Mouse (Mus musculus) frontal cortex, postnatal 10 days (tissue): ENCODE measurements at regions not wholly inside any gene's neighbourhood (a gene's known extent, or its start where the extent isn't known, plus 50 kb on each side); places are given as distances from the start of the nearest gene placed in this dataset.

Experiments
- DNase-seq, 2 experiments: peaks; one replicate each; pipeline ENCODE4 v3.0.0; 2022; ENCODE audit warnings: low spot score in 2 of 2, mixed read lengths in 1 of 2

DNA sequence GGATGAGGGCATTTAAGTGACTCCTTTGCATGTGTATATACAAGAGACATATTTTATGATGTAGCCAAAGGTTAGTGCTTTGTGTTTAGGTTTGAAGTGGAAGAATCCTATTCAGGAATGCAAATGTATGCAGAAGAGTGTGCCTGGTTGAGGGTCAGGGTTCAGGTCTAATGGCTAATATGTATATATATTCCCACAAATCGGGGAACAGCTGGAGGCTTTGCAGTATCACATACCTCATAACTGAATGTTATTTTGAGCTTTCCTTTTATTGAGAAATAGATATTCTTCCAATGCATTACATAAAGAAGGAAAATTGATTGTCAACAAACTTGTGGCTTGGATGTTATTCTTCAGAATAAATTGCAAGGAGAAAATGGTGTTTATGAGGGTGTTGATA lies 239.9 kb downstream of the Fam173b start:
- DNase-seq = no peak

DNA sequence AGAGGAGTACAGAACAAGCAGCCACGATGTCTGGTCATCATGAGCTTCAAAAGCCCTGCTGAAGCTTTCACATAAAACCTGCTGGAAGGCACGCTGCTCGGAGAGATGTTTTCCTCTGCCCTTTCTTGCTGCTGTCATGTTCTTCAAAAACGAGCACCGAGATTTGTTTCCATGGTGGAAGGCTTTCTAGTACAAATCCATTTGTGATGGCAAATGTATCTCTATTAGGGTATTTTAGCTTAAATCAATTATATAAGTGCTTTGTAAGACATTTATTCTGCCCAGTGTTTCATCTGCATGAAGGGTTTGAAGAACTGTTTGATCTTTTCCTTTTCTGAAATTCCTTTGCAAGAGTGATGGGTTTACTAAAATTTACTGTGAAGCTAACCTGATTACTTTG lies 253.1 kb downstream of the Fam173b start:
- DNase-seq = no peak

DNA sequence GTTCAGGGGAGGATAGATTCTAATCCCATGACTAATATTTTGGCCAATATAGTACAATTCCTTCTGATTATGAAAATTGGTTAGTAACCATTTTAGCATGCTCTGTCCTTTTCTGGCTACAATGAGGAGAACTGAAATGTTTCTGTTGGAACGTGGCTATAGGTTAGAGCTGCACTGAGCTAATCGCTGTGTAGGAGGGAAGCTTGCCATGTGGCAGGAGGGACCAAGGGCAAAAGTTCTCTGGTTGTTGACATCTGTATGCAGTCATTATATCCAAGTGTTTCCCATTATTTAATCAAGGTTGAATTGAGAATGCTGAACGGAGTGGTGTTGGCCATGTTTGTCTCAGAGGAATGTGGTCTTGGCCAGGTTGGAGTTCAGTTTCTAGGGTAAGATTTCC lies 253.5 kb downstream of the Fam173b start:
- no peak for DNase-seq

DNA sequence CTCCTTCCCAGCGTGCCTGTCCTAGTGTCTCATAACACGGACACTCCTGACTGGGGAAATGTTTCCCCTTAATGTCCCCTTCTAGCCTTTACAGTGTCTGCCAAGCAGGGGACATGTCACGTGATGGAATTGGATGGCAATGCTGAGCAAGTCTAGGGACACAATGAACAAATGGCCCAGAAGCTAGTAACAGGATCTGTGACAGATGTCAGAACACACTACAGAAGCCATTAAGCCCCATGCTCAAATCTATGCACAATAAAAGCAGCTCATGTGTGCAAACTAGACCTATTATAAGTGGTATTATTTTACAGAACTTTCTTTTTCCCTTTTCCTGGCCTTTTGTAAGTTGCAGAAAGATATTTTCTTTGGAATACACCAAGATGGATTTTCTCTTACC lies 267.4 kb downstream of the Fam173b start:
- no peak for DNase-seq

DNA sequence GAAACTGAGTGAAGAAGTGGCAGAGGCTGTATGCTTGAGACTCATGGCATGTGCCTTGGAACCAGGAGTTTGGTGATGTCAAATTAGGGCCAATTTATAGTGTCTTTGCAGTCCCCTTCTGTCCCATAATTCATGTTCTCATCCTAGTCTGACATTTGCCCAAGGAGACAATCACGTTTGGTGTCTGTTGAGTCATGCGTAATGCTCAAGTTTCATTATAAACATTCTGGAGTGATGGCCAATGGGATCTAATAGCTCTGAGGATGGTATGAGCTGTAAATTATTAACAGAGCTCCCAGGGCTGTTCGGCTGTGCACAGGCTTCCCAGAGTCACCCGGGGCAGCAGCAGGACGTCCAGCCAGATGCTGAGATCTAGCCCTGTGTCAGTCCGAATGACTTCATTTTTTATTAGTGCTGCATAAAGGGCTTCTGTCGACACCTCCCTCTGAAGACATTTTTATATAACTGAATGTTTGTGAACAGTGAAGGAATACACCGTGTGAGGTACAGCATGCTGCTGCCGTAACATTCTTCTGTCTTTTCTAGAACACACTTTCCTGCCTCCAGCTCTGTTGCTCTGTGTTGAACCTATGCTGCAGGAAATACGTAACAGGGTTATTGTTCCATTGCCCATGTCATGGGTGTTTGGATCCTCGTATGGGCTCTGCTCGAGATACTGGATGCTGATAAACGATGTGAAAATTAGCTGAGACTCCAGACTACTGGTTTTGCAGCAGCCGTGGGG lies 268.2 kb downstream of the Fam173b start:
- DNase-seq = no peak

- no peak for DNase-seq
Observed at GRCm38 (mm10) chr15:31875436-31875835, 273.8 kb downstream of the Fam173b start.

GRCm38 (mm10) chr15:31880479-31880878 lies 278.8 kb downstream of the Fam173b start:
- no peak for DNase-seq

GRCm38 (mm10) chr15:31882331-31882730 lies 280.7 kb downstream of the Fam173b start:
- no peak for DNase-seq

GRCm38 (mm10) chr15:31883516-31883915 lies 281.9 kb downstream of the Fam173b start:
- DNase-seq = no peak

DNA sequence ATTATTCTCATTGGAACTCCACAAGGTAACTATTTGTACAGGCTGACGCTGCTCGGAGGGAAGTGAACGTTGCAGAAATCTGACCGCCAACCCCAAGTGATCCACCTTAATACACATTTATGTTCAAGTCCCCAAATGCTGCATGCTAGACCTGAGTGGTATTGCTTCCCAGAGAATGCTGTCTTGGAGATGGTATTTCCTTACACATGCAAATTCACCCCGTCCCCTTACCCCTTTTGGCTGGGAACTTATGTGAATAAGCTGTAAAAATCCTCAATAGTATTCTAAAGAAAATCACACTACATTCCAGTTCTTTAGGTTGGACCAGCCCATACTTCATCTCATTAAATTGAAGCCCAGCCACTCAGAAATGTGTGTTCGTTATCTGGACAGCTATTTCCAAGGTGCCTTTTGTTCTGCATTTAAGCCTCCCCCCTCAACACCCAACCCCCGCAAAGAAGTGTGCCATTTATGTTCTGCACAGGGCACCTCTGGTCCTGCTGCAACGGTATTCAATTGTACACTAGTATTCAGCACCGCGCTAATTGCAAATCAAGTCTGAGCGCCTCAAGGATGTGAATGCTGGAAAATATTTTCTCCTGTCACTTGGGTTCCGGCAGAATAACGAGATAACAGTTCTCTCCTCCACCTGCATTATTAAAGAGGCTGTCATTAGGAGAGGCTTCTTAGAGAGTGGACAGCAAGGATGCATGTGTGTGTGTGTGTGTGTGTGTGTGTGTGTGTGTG lies 278.0 kb upstream of the Tas2r119 start:
- no peak for DNase-seq

DNA sequence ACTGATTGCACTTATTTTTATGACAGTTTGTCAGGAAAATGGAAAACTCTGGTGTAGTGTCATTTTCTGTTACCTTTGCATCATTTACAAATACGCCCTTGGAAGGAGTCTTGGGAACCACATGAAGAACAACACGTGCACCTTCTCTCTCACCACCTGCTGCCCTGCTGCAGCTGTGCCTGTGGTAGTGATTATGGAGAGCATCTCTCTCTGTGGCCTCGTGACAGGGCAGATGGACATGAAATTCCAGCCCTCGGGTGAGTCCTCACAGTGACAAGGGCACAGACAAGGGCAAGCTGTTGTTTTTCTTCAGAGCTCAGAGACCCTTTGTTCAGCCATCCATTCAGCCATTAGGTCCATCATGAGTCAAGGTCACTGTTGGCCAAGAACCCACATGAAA lies 276.8 kb upstream of the Tas2r119 start:
- DNase-seq = no peak

GRCm38 (mm10) chr15:31908432-31908831 lies 268.7 kb upstream of the Tas2r119 start:
- DNase-seq = no peak

DNA sequence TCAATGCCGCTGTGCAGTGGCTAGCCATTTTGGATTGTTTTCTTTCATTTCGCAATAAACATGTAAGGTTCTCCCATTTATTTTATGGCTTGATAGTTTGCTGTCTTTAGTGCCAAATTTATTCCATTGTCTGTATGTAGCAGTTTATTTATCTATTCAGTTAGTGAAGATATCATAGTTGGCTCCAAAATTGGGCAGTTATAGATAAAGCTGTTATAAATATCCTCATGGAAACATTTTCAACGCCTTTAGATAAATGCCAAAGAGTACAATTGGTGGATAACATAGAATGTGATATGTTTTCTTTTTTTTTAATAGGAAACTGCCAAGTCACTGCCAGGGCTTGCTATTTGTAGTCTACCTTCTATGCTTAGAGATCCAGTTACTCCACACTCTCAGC lies 265.1 kb upstream of the Tas2r119 start:
- DNase-seq = no peak

DNA sequence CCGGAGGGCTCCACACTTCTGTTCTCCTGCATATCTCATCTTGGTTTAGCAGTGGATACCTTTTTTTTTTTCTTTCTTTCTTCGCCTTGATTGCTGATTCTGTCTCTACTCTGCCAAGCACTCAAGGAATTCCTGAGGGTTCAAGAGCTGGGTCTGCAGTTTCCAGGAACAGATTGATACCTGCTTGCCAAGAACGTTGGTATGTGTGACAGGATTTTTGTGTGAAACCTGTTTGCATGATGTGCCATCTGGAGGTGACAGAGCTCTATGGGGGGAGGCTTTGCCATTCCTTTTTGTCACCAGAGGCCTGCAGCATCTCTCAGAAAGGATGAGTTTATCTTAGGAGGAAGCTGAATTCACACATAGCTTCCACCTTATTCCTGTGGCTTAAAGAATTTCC lies 255.6 kb upstream of the Tas2r119 start:
- DNase-seq = no peak

DNA sequence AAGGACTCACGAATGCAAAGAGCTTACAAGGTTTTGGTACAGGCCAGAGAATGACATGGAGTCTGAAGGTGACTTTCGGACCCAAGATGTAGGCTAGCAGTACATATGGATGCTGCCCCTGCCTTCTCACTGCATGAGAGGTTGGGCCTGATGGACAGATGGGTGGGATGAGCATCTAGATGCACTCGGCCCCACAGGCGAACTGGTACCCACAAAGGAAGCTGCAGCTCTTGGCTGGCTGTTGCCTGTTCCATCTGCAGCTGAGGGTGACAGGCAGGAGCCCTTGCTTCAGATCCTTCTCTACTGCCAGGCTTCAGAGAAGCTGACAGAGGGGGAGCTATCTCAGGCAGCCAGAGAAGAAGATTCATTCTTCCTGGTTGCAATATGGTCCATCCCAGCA lies 216.8 kb upstream of the Tas2r119 start:
- DNase-seq = no peak

GRCm38 (mm10) chr15:31961963-31962362 lies 215.1 kb upstream of the Tas2r119 start:
- DNase-seq = no peak

- no peak for DNase-seq
Observed at GRCm38 (mm10) chr15:31964911-31965310, 212.2 kb upstream of the Tas2r119 start.

- DNase-seq = no peak
Observed at GRCm38 (mm10) chr15:31965542-31965941, 211.5 kb upstream of the Tas2r119 start.

DNA sequence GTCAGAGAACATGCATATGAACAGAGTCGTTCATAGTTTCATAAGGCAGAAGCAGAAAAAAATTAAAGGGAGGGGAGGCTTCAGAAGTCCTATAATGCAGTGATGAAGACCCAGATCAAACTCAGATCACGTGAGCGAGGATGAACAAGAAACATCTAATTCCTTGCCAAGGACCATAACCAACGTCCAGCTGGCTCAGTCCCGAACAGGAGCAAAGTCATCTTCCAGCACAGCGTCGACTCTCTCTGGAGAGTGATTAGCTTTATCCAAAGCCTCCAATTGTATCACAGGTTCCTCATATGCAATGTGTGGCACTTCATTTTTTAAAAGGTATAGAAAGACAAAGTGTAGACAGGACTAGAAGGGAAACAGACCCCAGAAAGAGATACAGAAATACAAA lies 204.2 kb upstream of the Tas2r119 start:
- no peak for DNase-seq

- no peak for DNase-seq
Observed at GRCm38 (mm10) chr15:31973889-31974288, 203.2 kb upstream of the Tas2r119 start.

GRCm38 (mm10) chr15:31976461-31976860 lies 200.6 kb upstream of the Tas2r119 start:
- DNase-seq = no peak

GRCm38 (mm10) chr15:31977563-31977962 lies 199.5 kb upstream of the Tas2r119 start:
- no peak for DNase-seq

GRCm38 (mm10) chr15:31979961-31980360 lies 197.1 kb upstream of the Tas2r119 start:
- DNase-seq = no peak
